ENCODE assay signal across 28 mouse cellular contexts in the genomic region with DNA sequence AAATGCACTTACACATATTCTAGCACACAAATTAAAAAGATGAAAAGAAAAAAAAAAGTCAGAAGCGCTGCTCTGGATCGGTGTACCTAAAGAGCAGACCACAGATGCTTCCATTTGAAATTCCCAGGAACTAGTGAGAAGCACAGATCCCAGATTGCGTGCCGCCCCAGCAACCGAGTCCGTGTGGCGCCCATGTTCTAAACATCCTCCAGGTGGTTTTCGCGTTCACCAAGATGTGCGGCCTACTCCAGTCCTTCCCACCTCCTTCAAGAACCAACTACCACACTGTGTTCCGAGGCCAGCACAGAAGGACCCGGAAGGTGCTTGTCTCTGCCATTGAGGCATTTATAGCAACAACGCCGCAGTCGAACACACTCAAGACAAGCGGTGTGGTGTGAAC.
"Had no signal": no experiment of that assay in that cellular context is flagged by ENCODE, and none has a peak within 500 bp of the region (broad histone marks: within the 10 kb centered on the region; RNA-seq: fewer than 3 reads in every experiment).

No protein-coding gene starts in this region.

- DNase-seq: kidney, adult 11 months; kidney, adult 8-10 months; kidney, postnatal 10 days; kidney, postnatal 36 days; layer of hippocampus, postnatal 36 days; liver; lung, adult 18-20 months; lung, postnatal 10 days; lung, postnatal 36 days; retina, postnatal 1 day; spleen, adult 18-20 months; thymus, adult 2 months; thymus, postnatal 14 days; thymus, postnatal 4 days had no signal

- H3K27ac ChIP-seq: intestine, embryonic 15.5 days; kidney, embryonic 15.5 days; left cerebral cortex, adult 2 months; limb, embryonic 10.5 days; limb, embryonic 13.5 days; liver, embryonic 12.5 days; liver, embryonic 15.5 days; lung, embryonic 15.5 days; midbrain, embryonic 10.5 days; midbrain, embryonic 13.5 days; neural tube, embryonic 13.5 days; stomach, embryonic 15.5 days had no signal

- H3K4me3 ChIP-seq: intestine, embryonic 15.5 days; kidney, embryonic 15.5 days; left cerebral cortex, adult 2 months; limb, embryonic 10.5 days; limb, embryonic 13.5 days; liver, embryonic 12.5 days; liver, embryonic 15.5 days; lung, embryonic 15.5 days; megakaryocyte, embryonic 14.5 days; midbrain, embryonic 10.5 days; midbrain, embryonic 13.5 days; myocyte; neural tube, embryonic 13.5 days; stomach, embryonic 15.5 days had no signal
